Mouse (Mus musculus) myocyte (in vitro differentiated cells): Measurements from ENCODE around the gene Macrod2.

Experiments
- MAX ChIP-seq: IDR thresholded peaks from one replicate; pipeline ENCODE4 v1.6.1; 2011; ENCODE audit warnings: low read depth, mild to moderate bottlenecking, control low read depth
- POLR2A ChIP-seq: IDR thresholded peaks from one replicate; pipeline ENCODE4 v1.6.1; 2011; ENCODE audit warnings: low read depth, mild to moderate bottlenecking, control low read depth, moderate library complexity; ENCODE audit not compliant: insufficient read length
- POLR2AphosphoS2 ChIP-seq: IDR thresholded peaks from one replicate; pipeline ENCODE4 v1.6.1; 2011; ENCODE audit warnings: low read depth, control low read depth; ENCODE audit not compliant: insufficient read length
- TCF12 ChIP-seq: IDR thresholded peaks from one replicate; pipeline ENCODE4 v1.6.1; 2011; ENCODE audit warnings: mild to moderate bottlenecking, control low read depth; ENCODE audit not compliant: poor library complexity, insufficient read depth, severe bottlenecking

DNA sequence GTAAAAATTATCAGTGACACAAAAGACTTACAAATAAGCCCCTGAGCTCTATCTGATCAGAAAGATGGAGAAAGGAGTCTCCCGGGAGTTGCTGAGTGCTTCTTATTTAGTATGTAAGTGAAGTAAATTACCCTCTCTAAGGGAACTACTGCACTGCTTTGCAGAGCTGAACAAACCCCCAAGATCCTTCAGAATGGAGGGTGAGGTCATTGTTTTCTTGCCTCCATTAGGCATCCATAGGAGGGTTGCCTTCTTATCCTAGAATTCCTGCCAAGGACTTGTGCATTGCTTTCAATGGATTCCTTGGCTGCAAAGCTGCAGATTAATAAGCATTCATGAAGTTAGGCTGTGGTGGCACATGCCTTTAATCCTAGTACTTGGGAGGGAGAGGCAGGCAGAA lies 470.5 kb downstream of the Macrod2 start:
- TF ChIP-seq POLR2A (no peak), MAX (no peak), TCF12 (no peak), POLR2AphosphoS2 (no peak)
